Mouse (Mus musculus): ENCODE data around the gene Arsb.
"Not testable (repeated sequence)": the region's sequence is repeated elsewhere in the genome, so short reads cannot be mapped to it uniquely, and the experiment has no call there.

The Arsb gene

GRCm38 (mm10) chr13:93970115-93970514, 198.7 kb downstream of the Arsb start:
- H3K9me3 ChIP-seq (ENCODE audit: low read length), result no peaks in the 10 kb centered on the region
- peaks cover 6% of the 10 kb centered on the region; the same call in 1 of the 2 replicates for H3K4me1 ChIP-seq (replicated peaks; ENCODE audit: low read depth, low read length)
- 0 out of 2 replicates have a peak, but pooled peaks cover 3% of the 10 kb centered on the region for H3K27me3 ChIP-seq (ENCODE audit: insufficient read depth, low read length)
- TF ChIP-seq NANOG (IDR thresholded peaks at IDR 0.05; ENCODE audit: borderline replicate concordance, low read length), result no peak
- TF ChIP-seq POU5F1 (IDR thresholded peaks at IDR 0.05; ENCODE audit: borderline replicate concordance, low read length), result no peak
- no peak for TF ChIP-seq CTCF (conservative IDR thresholded peaks at IDR 0.05; ENCODE audit: low read length)
- no peaks in the 10 kb centered on the region for H3K36me3 ChIP-seq (ENCODE audit: insufficient read depth, low read length)
- H3K4me3 ChIP-seq (replicated peaks; ENCODE audit: low read length), result no peak overlapping the region

GRCm38 (mm10) chr13:93972423-93972822, 201.0 kb downstream of the Arsb start:
- no peak for TF ChIP-seq CTCF (conservative IDR thresholded peaks at IDR 0.05; ENCODE audit: low read length)
- no peak for TF ChIP-seq NANOG (IDR thresholded peaks at IDR 0.05; ENCODE audit: borderline replicate concordance, low read length)
- TF ChIP-seq POU5F1 (IDR thresholded peaks at IDR 0.05; ENCODE audit: borderline replicate concordance, low read length), result no peak
- peaks cover 4% of the 10 kb centered on the region; the same call in 1 of the 2 replicates for H3K4me1 ChIP-seq (replicated peaks; ENCODE audit: low read depth, low read length)

DNA sequence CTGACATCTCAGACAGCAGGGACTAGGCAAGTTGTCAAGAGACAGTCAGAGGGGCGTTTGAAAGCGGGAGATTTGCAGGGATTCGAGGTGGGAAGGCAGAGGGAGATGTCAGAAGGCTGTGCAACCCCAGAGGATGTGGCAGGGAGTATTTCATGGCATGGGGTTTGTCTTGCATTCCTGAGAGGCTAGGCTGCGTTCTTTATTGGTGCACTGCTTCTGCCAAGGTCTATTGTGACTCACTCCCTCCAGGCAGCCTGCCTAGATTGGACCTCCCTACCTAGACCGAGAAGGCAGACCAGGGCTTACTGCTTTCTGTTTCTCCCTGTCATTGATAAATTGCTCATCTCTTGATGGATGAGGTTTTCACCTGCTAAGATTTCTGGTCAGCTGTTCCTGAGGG, 204.2 kb downstream of the Arsb start:
- H3K4me3 ChIP-seq (replicated peaks; ENCODE audit: low read length), result no peak overlapping the region
- H3K27me3 ChIP-seq (ENCODE audit: insufficient read depth, low read length), result 0 out of 2 replicates have a peak, but pooled peaks cover 3% of the 10 kb centered on the region
- H3K9me3 ChIP-seq (ENCODE audit: low read length), result no peaks in the 10 kb centered on the region
- peaks cover 9% of the 10 kb centered on the region for H3K4me1 ChIP-seq (replicated peaks; ENCODE audit: low read depth, low read length)
- TF ChIP-seq NANOG (IDR thresholded peaks at IDR 0.05; ENCODE audit: borderline replicate concordance, low read length) (no peak), CTCF (conservative IDR thresholded peaks at IDR 0.05; ENCODE audit: low read length) (no peak), POU5F1 (IDR thresholded peaks at IDR 0.05; ENCODE audit: borderline replicate concordance, low read length) (no peak)
- no peaks in the 10 kb centered on the region for H3K36me3 ChIP-seq (ENCODE audit: insufficient read depth, low read length)

More at GRCm38 (mm10) chr13:93972423-93972822, 201.0 kb downstream of the Arsb start:
- no peaks in the 10 kb centered on the region for H3K36me3 ChIP-seq (ENCODE audit: insufficient read depth, low read length)
- no peaks in the 10 kb centered on the region for H3K9me3 ChIP-seq (ENCODE audit: low read length)
- H3K27me3 ChIP-seq (ENCODE audit: insufficient read depth, low read length), result 0 out of 2 replicates have a peak, but pooled peaks cover 3% of the 10 kb centered on the region
- H3K4me3 ChIP-seq (replicated peaks; ENCODE audit: low read length), result no peak overlapping the region

DNA sequence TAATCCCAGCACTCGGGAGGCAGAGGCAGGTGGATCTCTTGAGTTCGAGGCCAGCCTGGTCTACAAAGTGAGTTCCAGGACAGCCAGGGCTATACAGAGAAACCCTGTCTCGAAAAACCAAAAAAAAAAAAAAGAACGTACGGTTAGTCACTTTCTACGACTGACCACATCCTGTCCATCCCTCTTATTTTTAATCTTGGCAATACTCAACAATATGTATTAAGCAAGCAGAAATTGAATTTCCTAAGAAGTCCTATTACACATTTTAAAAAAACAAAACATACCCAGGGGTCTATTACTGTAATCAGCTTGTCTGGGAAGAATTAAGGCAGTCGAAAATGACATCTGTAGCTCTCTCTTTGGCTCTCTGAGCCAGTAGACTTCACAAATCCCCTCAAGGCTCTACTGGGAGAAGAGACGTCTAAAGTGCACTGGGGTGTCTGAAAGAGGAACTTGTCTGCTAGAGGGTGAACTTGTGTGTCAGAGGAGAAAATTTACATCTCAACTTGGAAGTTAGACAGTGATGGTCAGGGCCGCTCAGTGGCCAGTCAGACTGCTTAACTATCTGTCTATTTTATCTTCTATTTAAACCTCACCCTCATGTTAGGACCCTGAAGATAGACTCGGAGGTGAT, 205.6 kb downstream of the Arsb start:
- 0 out of 2 replicates have a peak, but pooled peaks cover 3% of the 10 kb centered on the region for H3K27me3 ChIP-seq (ENCODE audit: insufficient read depth, low read length)
- peaks cover 9% of the 10 kb centered on the region for H3K4me1 ChIP-seq (replicated peaks; ENCODE audit: low read depth, low read length)
- H3K4me3 ChIP-seq (replicated peaks; ENCODE audit: low read length), result no peak overlapping the region
- H3K36me3 ChIP-seq (ENCODE audit: insufficient read depth, low read length), result no peaks in the 10 kb centered on the region
- TF ChIP-seq NANOG (IDR thresholded peaks at IDR 0.05; ENCODE audit: borderline replicate concordance, low read length), result no peak
- no peak for TF ChIP-seq CTCF (conservative IDR thresholded peaks at IDR 0.05; ENCODE audit: low read length)
- no peak for TF ChIP-seq POU5F1 (IDR thresholded peaks at IDR 0.05; ENCODE audit: borderline replicate concordance, low read length)
- H3K9me3 ChIP-seq (ENCODE audit: low read length), result no peaks in the 10 kb centered on the region

DNA sequence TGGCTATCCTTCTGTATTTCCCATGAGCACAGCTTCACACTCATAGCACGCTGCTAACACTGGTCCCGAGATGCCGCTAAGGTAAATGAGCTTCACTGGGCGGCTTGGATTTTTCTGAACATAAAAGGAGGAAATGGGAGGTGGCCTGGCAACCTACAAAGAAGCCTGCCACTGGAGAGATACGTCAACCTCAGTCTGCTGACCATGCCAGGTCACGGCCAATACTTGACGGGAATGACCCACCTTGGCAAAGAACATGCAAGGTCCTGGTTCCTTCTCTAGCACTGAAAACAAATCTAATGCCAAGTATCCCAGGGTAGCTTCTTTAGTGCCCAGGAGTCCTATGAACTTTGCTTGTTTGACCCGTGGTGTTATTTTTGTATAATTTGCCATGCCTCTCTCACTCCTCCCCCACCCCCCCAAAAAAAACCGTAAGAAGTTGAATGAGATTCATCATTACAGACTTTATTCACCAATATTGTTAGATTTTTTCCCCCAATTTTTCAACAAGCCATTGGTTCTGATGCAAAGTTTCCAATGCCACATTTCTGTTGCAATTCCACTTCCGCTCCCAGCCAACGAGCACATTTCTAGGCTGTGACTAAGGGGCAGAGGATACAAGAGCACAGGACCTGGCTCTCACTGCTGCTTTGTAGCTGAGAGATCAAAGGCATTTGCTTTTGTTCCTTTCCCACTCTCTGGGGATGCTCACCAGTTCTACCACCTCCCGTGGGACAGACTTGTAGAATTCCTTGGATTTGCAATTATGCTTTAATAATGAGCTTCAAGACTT, 207.5 kb downstream of the Arsb start:
- TF ChIP-seq NANOG (IDR thresholded peaks at IDR 0.05; ENCODE audit: borderline replicate concordance, low read length) (no peak), CTCF (conservative IDR thresholded peaks at IDR 0.05; ENCODE audit: low read length) (no peak), POU5F1 (IDR thresholded peaks at IDR 0.05; ENCODE audit: borderline replicate concordance, low read length) (no peak)
- H3K4me3 ChIP-seq (replicated peaks; ENCODE audit: low read length), result no peak overlapping the region
- no peaks in the 10 kb centered on the region for H3K36me3 ChIP-seq (ENCODE audit: insufficient read depth, low read length)

DNA sequence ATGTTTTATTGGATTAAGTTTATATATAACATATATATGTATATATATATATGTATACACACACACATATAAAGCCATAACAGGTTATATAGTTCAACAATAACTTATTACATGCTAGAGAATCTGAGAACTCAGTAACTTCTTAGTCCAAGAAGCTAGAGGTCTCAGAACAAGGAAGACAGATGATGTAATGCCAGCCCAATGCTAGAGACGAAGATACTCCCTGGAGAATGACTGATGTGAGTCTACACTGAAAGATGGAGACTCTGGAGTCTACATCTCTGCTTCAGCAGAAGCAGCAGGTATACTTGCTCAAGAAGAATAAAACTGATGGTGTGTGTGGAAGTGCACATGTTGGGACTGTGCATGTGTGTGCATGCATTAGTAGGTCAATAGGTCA, 208.3 kb downstream of the Arsb start:
- Histone ChIP-seq H3K4me1 (replicated peaks; ENCODE audit: low read depth, low read length) (peaks cover 9% of the 10 kb centered on the region), H3K36me3 (ENCODE audit: insufficient read depth, low read length) (no peaks in the 10 kb centered on the region), H3K9me3 (ENCODE audit: low read length) (0 out of 2 replicates have a peak, but pooled peaks cover 3% of the 10 kb centered on the region), H3K27me3 (ENCODE audit: insufficient read depth, low read length) (0 out of 2 replicates have a peak, but pooled peaks cover under 1% of the 10 kb centered on the region), H3K4me3 (replicated peaks; ENCODE audit: low read length) (no peak overlapping the region)
- TF ChIP-seq POU5F1 (IDR thresholded peaks at IDR 0.05; ENCODE audit: borderline replicate concordance, low read length), result no peak
- TF ChIP-seq NANOG (IDR thresholded peaks at IDR 0.05; ENCODE audit: borderline replicate concordance, low read length), result no peak
- TF ChIP-seq CTCF (conservative IDR thresholded peaks at IDR 0.05; ENCODE audit: low read length), result no peak

More for the DNA sequence above, 207.5 kb downstream of the Arsb start:
- peaks cover 9% of the 10 kb centered on the region for H3K4me1 ChIP-seq (replicated peaks; ENCODE audit: low read depth, low read length)
- H3K9me3 ChIP-seq (ENCODE audit: low read length), result no peaks in the 10 kb centered on the region
- 0 out of 2 replicates have a peak, but pooled peaks cover 3% of the 10 kb centered on the region for H3K27me3 ChIP-seq (ENCODE audit: insufficient read depth, low read length)

GRCm38 (mm10) chr13:93984521-93984920, 213.1 kb downstream of the Arsb start:
- H3K4me3 ChIP-seq (replicated peaks; ENCODE audit: low read length), result no peak overlapping the region
- H3K9me3 ChIP-seq (ENCODE audit: low read length), result peaks cover 21% of the 10 kb centered on the region
- H3K36me3 ChIP-seq (ENCODE audit: insufficient read depth, low read length), result no peaks in the 10 kb centered on the region
- TF ChIP-seq POU5F1 (IDR thresholded peaks at IDR 0.05; ENCODE audit: borderline replicate concordance, low read length) (no peak), CTCF (conservative IDR thresholded peaks at IDR 0.05; ENCODE audit: low read length) (no peak), NANOG (IDR thresholded peaks at IDR 0.05; ENCODE audit: borderline replicate concordance, low read length) (no peak)
- no peaks in the 10 kb centered on the region for H3K27me3 ChIP-seq (ENCODE audit: insufficient read depth, low read length)
- H3K4me1 ChIP-seq (replicated peaks; ENCODE audit: low read depth, low read length), result peaks cover 12% of the 10 kb centered on the region

GRCm38 (mm10) chr13:93985181-93985580, 213.8 kb downstream of the Arsb start:
- H3K36me3 ChIP-seq (ENCODE audit: insufficient read depth, low read length), result no peaks in the 10 kb centered on the region

GRCm38 (mm10) chr13:93985750-93986149, 214.3 kb downstream of the Arsb start:
- not testable (repeated sequence) for H3K27me3 ChIP-seq (ENCODE audit: insufficient read depth, low read length)
- H3K4me1 ChIP-seq (replicated peaks; ENCODE audit: low read depth, low read length), result peaks cover 23% of the 10 kb centered on the region

More at GRCm38 (mm10) chr13:93985181-93985580, 213.8 kb downstream of the Arsb start:
- Histone ChIP-seq H3K9me3 (ENCODE audit: low read length) (peaks cover 21% of the 10 kb centered on the region), H3K27me3 (ENCODE audit: insufficient read depth, low read length) (no peaks in the 10 kb centered on the region), H3K4me3 (replicated peaks; ENCODE audit: low read length) (no peak overlapping the region), H3K4me1 (replicated peaks; ENCODE audit: low read depth, low read length) (peaks cover 19% of the 10 kb centered on the region)
- TF ChIP-seq CTCF (conservative IDR thresholded peaks at IDR 0.05; ENCODE audit: low read length) (no peak), POU5F1 (IDR thresholded peaks at IDR 0.05; ENCODE audit: borderline replicate concordance, low read length) (no peak), NANOG (IDR thresholded peaks at IDR 0.05; ENCODE audit: borderline replicate concordance, low read length) (no peak)

More at GRCm38 (mm10) chr13:93985750-93986149, 214.3 kb downstream of the Arsb start:
- not testable (repeated sequence) for H3K36me3 ChIP-seq (ENCODE audit: insufficient read depth, low read length); H3K4me3 ChIP-seq (replicated peaks; ENCODE audit: low read length)
- peaks cover 21% of the 10 kb centered on the region for H3K9me3 ChIP-seq (ENCODE audit: low read length)
